Mouse (Mus musculus) brain, embryonic 14.5 days (tissue): ENCODE results near the gene Rimklb. TPM values are rescaled to one million over a fixed set of nuclear protein-coding genes. Genes with fewer than 3 reads are reported as not detected.
A peak's percentile ranks its signal among the peaks of the same experiment; 100 is the strongest.
"Not testable (repeated sequence)": the region's sequence is repeated elsewhere in the genome, so short reads cannot be mapped to it uniquely, and the experiment has no call there.

Source experiments
- DNase-seq: peaks from one replicate; pipeline ENCODE4 v3.0.0-alpha.2; 2011; ENCODE audit warnings: low read depth
- CTCF ChIP-seq: fragments of 200-500 bp; IDR thresholded peaks from 2 replicates; pipeline ENCODE4 v1.5.1; 2012; ENCODE audit warnings: inconsistent platforms, mild to moderate bottlenecking, moderate library complexity, borderline replicate concordance; ENCODE audit not compliant: insufficient read depth, insufficient read length; ENCODE audit errors: extremely low read depth
- POLR2A ChIP-seq: fragments of 200-500 bp; IDR thresholded peaks from 2 replicates; pipeline ENCODE4 v1.6.1; 2012; ENCODE audit warnings: mild to moderate bottlenecking, inconsistent platforms, borderline replicate concordance; ENCODE audit not compliant: poor library complexity, insufficient read depth, insufficient read length, severe bottlenecking; ENCODE audit errors: extremely low read depth
- polyA plus RNA-seq: library from polyadenylated mRNA; depleted of rRNA; stranded (reverse); fragments of >200 nt; gene quantifications from 2 replicates; pipeline ENCODE4 v1.2.3, GENCODE M21; 2012; rRNA removed

Rimklb gene
- polyA plus RNA-seq: 115 and 127 TPM in 2 replicates

DNA sequence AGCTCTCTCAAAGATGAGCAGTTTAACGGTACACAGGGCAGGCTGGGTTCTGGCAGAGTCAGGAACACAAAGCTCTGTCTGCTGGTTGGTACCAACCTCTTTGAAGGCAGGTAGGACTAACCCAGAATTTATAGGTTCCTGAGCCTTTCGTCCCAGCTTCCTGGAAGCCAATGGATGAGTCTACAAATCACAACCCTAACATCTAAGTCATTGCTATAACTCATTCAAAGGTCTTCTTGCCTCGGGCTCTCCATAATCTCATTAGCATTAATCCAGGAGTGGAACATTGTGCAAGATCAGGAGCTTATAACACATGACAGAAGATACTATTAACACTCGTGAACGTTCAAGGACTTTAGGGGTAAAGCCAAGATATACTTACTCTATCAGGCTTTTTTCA is at the start of gene Rimklb:
Rimklb (minus strand) TSS at position 101 of the 400 bp plus-strand sequence.
- TF ChIP-seq POLR2A (no peak), CTCF (no peak)
- no peak for DNase-seq

DNA sequence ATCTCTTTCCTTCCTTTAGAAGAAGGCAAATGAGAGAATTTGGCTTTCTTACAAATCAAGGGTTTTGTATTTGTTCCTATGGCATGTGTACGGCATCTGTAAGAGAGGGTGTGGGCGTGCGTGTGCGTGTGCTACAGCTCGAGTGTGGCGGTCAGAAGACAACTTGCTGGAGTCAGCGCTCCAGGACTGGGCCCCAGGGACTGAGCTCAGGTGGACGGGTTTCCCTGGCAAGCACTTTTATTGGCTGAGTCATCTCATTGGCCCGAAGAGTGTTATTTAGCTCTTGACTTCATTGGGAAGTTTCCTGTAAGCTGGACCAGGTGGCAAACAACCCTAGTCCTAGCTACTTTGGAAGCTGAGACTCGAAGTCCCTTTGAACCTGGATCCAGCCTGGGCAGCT is 47.4 kb upstream of the Rimklb start:
- TF ChIP-seq POLR2A (no peak), CTCF (no peak)
- DNase-seq: no peak

DNA sequence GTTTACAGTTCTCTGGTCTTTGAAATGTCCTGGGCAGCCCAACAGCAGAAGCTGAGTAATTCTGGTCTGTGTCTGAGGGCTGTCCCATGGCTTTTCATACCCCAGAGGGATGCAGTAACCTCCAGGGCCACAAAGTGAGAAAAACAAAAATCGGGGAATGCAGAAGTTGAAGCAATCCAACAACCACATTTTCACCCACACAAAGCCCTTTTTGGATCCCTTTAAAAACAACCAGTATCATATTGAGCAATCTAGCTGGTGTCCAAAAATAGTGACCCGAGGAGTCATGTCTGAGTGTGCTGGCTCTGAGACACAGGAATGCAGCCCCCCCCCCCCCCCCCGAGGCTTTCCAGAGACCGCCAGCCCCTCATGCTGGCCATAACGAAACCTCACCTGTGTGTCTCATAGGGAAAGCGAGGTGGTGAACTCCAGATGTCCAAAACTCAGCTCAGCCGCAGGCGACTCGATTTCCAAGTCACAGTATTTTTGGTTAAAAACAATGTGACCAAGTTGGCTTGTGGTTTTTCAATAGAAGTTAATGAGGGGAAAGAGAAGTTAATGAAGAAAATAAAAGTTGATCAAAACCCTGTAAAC is 46.8 kb upstream of the Rimklb start:
- no peak for DNase-seq
- TF ChIP-seq POLR2A (no peak), CTCF (no peak)

DNA sequence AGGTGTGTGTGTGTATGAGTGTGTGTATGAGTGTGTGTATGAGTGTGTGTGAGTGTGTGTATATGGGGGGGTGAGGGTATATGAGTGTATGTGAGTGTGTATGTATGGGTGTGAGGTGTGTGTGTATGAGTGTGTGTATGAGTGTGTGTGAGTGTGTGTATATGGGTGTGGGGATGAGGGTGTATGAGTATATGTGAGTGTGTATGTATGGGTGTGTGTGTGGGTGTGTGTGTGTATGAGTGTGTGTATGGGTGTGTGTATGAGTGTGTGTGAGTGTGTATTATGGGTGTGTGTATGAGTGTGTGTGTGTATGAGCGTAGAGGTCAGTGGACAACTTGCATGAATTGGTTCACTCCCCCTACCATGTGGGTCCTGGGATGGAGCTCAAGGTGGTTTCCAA is 46.1 kb upstream of the Rimklb start:
- no peak for DNase-seq
- TF ChIP-seq POLR2A (no peak), CTCF (no peak)

DNA sequence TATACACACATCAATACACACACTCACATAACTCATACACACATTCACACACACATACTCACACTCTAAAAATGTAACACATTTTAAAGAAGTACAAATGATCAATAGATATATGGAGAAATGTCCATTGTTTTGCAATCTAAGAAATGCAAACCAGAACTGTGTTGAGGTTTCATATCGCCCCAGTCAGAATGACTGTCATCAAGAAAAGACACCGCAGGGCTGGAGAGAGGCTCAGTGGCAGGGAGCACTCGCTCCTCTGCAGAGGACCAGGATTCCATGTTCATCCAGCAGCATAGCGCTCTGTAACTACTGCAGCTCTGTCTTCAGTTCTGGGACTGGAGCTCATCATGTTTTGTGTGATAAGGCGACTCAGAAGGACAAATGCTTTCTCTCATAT is 45.0 kb upstream of the Rimklb start:
- no peak for DNase-seq
- TF ChIP-seq POLR2A (no peak), CTCF (no peak)

DNA sequence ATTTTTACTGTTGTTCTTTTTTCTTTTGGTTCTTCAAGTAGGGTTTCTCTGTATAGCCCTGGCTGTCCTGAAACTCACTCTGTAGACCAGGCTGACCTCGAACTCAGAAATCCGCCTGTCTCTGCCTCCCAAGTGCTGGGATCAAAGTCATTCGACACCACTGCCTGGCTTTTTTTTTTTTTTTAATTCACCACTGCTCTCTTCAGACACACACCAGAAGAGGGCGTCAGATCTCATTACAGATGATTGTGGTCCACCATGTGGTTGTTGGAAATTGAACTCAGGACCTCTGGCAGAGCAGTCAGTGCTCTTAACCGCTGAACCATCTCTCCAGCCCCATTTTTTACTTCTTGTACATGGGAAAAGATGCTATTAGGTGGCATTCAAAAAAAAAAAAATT is 43.9 kb upstream of the Rimklb start:
- DNase-seq: not testable (repeated sequence)

DNA sequence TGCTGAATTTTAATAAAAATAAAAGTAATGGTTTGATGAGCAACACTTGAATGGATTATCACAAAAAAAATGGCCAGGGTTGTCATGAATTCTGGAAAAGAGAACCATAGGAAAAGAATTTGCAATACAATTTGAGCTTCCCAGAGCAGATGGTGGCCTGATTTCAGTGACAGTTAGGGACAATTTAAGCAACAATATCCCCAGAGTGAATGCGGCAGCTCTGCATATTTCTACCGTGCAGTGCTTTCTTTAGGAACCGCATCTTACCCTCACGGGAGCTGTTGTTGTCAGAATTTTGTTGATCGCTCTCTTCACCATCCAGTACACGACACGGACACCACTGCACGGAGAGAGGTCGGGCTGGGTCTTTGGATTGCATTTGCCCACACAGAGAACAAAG is 41.0 kb upstream of the Rimklb start:
- no peak for DNase-seq
- TF ChIP-seq CTCF (no peak), POLR2A (no peak)

DNA sequence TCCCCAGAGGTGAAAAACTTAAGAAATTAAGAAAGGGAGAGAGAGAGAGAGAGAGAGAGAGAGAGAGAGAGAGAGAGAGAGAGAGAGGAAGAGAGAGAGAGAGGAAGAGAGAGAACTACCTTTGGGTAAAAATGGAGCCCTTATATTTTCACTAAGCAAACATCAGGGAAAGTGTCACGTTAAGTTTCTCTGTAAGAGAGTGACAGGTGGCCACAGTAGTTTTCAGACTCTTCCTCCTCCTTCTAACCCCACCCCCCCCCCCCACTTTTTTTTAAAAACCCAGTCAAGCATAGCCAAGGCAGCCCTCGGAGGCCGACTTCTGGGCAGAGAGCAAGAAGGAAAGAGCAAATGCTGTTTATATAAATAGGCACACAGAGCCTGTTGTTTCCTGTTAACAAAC is 35.5 kb upstream of the Rimklb start:
- no peak for TF ChIP-seq POLR2A
- DNase-seq: no peak

DNA sequence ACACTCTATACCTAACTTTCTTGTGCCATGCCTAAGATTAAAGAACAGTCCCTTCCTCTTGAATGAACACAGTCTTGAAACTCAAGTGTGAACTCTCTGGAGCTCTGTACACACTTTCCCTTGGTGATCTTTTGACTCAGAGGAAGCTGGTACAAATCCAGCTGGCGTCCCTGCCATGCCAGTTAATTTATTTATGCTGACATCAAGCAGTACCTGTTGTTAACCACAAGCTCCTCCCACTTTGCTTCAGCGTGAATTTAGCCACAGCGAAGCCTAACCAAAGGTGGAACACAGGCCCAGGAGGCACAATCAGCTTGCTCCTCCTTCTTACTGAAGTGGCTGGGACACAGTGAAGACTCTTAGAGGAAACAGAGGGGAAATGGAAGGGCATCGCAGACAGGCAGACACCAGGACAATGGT is 34.3 kb upstream of the Rimklb start:
- peak; percentile 79 for DNase-seq

DNA sequence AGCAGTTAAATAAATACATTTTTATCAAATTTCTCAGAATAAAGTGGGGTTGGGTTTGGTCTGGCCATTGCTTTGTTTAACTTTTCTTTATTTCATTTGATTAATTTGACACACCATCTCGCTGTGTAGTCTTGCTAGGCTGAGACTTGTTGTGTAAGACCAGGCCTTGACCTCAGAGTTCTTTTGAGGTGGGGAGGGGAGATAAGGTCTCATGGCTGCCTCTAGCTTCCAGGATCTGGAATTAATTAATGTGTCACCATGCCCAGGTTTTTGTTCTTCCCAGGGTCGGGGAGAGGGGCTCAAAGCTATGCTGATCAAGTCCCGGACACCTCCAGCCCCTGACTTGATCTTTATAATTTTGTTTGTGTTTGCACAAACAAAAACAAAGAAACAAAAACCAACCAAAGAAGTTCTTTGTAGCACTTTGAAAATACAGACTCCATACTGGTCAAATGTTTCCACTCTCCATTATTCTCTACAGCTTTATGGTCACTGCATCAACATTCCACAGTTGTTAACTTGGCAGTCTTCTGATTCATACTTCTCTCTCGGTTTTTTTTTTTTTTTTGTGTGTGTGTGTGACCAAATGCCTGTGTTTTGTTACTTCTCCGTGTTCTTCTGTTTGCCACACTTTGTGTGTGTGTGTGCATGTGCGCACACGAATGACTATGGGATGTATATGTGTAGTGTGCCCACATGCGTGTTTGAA is 33.1 kb upstream of the Rimklb start:
- TF ChIP-seq POLR2A (no peak), CTCF (no peak)
- DNase-seq: no peak

More for the DNA sequence above, 34.3 kb upstream of the Rimklb start:
- TF ChIP-seq CTCF (no peak), POLR2A (no peak)

DNA sequence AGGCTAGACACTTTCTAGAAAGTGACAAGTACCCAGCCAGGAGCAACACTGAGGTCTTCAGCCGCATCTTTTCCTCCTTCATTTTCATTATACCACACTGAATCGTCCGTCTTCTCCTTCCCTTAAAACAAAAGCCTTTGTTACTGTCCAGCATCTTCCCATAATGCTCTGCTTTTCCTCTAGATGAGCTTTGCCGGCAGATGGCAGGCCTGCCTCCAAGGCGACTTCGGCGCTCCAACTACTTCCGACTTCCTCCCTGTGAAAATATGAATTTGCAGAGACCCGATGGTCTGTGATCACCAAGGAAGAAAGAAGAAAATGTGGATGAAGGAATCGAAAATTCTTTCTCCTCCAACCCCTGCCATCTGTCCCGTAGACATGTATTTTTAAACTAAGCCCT is 29.6 kb upstream of the Rimklb start:
- TF ChIP-seq CTCF (no peak), POLR2A (no peak)
- DNase-seq: no peak

DNA sequence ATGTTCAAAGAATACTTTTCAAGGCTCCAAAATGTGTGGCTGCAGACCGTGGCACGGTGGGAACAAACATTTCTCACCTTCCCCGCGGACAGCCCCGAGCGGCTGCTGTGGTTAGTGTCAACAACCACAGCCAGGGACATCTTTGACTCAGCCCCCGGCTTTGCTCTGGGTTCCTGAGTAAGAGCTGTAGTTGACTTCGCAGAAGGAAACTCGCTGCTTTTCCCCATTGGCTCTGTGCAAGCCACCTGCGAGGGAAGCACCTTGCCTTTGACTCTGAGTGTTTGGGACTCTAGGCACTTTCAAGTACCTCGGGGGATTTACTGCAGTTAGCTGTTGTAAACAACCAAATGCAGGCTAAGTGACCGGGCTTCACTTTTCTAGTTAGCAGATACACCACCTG is 29.0 kb upstream of the Rimklb start:
- TF ChIP-seq CTCF (no peak), POLR2A (no peak)
- DNase-seq: no peak
